Mouse (Mus musculus): ENCODE data around the gene Snx14.
"Not testable (repeated sequence)": the region's sequence is repeated elsewhere in the genome, so short reads cannot be mapped to it uniquely, and the experiment has no call there.

The Snx14 gene

DNA sequence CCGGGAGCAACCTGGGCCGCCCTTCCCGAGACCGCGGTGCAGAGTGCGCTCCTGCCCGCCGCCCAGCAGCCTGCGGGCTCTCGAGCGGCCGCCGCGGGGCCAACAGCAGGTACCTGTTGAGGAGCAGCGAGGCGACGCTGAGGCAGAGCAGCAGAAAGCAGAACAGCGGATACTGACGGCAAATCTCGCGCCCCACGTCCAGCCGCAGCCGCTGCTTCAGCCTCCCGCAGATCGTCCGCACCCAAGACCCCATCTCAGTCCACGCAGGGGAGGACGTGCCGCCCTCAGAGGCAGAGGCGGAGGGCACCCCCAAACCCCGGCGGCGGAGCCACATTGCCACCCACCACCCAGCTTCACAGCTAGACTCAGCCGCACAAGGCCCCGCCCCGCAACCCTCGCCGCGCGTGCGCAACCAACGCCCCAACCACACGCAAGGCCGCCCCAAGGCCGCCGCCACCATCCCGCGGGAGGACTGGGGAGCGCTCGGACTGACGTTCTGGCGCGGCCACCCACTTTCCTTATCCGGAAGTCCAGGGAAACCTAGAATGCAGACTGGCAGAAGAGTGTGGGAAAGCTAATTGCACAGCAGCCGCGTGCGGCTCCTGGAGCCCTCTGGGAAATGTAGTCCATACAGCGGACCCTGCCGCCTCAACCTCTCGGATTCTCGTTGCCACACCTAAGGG, at the start of gene Snx14:
Gene Snx14, minus strand, starts transcription at position 404 of the 683 bp plus-strand sequence.
- DNase-seq (ENCODE audit: low read depth, low spot score) = peak; percentile 88

DNA sequence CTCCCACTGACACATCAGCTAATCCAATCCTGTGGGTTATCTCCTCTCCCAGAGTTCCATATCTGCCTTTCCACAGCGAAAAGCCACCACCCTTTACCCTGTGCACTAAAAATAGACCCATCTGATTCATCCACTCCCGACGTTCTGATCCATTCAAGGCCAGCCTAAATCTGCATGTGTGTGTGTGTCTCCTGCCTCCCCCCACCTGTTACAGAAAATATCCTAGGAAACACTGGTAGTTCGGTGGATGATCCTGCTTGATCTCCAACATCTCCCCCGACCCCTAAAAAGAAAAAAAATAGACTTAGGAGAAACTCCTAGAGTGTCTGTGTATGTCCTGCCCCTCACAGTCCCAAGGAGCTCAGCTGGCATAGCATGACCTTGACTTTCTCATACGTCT, 45.8 kb upstream of the Snx14 start:
- no peak for DNase-seq (ENCODE audit: low read depth, low spot score)

DNA sequence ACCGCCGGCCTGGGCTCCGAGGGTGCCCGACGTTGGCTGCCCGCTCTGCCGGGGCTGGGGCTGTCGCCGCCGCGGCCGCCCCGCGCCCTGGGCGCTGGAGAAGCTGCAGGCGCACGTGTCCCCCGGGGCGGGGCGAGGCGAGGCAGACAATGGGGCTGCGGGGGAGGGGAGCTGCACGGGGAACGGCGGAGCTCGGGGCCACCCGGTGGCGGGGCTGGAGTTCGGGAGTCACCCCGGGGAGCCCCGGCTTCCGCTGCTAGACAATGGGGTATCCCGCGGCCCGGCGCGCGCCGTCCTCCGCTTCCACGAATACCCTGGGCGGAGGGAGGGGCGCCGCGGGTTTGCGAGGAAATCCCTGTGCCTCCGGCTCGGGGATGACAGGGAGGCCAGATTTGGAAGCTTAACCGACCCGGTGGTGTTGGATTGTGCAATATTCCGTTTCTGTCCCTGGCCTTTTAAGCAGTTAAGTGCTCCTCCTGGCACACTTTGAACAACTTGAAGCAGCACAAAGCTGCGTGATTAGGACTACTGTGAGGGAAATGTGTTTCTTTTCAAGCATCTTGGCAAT, 44.2 kb upstream of the Snx14 start:
- no peak for DNase-seq (ENCODE audit: low read depth, low spot score)

DNA sequence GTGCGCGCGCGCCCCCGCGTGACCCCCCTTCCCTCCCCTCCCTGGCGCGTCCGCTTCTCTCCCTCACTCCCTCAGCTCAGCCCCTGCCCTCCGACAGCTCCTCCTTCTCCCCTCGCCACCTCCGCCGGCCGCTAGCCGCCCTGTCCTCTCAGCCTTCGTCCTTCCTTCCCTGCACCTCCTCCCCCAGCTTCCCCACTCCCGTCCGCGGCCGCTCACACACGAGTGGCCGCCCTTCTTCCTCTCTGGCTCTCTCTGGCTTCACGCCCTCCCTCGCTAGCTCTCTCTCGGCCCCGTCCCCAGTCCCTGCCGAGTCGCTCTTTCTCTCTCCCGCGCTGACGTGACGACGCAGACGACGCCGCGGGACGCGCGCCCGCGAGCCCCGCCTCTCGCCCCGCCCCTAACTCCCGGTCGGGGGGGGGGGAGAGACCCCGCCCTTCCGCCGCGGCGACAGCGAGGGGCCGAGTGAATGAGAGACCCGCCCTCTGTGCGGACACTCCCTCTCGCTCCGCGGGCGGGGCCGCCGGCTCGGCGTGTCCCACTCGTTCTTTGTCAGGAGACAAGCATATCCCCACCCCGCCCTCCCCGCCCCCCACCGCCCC, 43.6 kb upstream of the Snx14 start, which contains the start of gene Syncrip:
Gene Syncrip, minus strand, starts transcription at position 345 of the 599 bp plus-strand sequence.
- DNase-seq (ENCODE audit: low read depth, low spot score) = peak; percentile 93

DNA sequence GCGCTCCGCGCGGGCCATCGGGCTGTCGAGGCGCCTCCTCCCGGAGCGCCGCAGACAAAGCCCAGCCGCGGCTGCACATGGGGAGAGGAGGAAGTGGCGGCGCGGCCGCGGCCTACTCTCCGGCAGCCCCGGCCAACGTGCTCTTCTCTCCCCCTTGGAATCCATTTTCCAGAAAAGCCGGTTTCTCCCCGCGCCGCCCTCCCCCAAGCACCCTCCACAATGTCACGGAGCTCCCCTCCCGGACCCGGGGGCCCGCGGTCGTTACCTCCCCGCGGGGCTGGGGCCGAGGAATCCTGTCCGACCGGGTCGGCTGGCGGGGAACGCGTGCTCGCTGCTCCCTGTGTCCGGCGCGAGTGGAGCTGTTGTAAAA, 43.0 kb upstream of the Snx14 start:
- DNase-seq (ENCODE audit: low read depth, low spot score) = peak; percentile 43

DNA sequence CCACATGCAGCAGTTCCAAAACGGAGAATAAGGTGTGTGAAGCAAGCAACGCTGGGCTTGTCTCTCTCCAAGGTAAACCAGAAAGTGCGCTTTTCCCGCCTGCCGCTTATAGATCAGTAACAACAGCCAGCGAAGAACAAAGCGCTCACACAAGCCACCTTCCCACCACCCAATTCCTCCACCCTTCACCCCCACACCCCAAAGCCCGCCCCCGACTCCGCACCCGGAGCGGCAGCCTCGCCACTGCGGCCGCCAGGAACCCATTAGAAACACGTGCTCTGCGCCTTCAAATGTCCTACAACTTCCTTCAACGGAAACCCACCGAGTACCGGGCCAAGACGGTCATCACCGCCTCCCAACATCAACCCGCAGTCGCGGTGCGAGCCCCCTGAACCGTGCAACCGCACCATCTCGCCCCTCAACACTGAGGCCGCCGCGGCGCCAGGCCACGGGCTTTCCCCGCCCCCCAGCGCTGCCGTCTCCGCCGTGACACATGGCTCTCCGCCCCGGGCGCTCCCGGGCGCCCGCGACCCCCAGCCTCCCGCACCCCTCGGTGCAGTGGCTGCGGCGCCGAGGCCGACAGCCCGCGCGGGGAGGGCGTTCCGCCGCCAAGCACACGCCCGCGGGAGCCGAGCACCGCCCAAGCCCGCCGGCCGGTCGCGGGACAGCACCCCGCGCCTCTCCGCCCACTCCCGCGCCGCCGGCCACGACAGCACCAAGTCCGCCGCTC, 42.5 kb upstream of the Snx14 start:
- peak; percentile 4 for DNase-seq (ENCODE audit: low read depth, low spot score)

DNA sequence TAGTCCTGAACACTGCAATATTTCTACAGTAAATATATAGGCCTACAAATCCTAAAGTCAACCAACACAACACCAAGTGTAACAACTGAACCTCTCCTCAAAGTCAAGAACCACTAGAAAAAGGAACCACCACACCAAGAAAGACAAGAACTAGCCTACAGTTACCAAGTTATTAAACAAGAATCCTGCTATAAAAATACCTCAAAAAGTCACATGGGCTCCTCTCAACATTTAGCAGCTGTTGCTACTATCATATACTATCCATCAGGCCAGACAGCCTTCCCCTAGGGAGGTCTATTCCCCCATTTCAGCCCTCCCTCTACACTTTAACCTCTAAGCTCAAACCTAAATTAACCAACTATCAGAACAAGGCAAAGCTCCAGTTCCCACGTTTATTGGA, 41.4 kb upstream of the Snx14 start:
- no peak for DNase-seq (ENCODE audit: low read depth, low spot score)

DNA sequence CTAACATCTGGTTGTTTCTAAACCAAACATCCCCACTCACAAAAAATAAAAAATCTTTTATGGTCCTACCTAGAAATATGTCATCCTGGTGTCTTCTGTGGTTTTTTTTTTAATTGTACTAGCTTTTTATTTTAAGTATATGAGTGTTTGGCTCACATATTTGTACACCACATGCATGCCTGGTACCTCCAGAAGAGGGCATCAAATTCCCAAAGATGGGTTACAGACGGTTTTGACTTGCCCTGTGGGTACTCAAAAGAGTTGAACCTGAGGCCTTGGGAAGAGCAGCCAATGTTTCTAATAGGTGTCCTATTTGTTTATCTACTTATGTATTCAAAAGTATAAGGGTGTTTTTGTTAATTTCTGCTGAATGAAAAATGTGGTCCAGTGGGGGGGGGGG, 37.4 kb upstream of the Snx14 start:
- DNase-seq (ENCODE audit: low read depth, low spot score) = peak; percentile 5

DNA sequence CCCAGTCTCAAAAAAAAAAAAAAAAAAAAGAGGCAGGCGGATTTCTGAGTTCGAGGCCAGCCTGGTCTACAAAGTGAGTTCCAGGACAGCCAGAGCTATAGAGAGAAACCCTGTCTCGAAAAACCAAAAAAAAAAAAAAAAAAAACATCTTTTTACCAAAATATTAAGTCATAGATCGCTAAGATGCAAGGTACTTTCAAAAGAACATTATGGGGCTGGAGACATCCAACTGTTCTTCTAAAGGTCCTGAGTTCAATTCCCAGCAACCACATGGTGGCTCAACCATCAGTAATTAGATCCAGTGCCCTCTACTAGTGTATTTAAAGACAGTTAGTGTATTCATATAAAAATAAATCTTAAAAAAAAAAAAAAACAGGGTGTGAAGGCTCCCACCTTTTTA, 22.3 kb upstream of the Snx14 start:
- not testable (repeated sequence) for DNase-seq (ENCODE audit: low read depth, low spot score)

DNA sequence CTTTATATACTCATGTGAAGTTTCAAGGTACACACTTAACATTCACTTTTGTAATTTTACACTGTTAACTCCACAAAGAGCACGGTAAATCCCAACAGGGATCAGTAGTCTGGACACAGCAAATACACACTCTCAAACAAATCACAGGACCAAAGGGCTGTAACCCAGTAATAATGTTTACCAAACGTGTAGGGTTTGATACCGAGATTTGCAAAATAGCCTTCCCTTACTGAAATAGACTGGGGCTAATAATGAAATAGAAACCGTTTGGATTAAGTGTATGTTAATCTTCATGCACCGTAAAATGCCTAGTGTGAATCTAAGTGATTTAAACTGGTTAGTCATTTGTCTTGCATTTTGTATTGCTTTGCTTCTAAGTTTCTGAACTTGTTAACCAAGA, 1.2 kb upstream of the Snx14 start:
- DNase-seq (ENCODE audit: low read depth, low spot score) = no peak

DNA sequence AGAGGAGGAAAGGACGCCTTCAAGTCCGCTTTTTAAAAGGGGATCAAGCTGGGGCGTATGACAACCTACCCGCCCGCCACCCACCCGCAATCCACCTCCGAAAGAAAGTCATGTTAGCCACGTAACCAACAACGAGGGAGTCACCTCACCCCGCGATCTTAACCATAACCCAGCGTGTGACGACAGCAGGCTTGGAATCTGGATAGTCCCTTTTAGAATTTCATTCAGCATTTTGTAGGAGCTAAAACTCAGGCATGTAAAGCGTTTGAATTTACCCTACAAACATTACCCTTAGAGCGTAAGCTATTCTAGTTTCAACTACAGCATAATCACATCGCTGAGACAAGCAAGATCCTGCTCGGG, 461 bp upstream of the Snx14 start:
- no peak for DNase-seq (ENCODE audit: low read depth, low spot score)

DNA sequence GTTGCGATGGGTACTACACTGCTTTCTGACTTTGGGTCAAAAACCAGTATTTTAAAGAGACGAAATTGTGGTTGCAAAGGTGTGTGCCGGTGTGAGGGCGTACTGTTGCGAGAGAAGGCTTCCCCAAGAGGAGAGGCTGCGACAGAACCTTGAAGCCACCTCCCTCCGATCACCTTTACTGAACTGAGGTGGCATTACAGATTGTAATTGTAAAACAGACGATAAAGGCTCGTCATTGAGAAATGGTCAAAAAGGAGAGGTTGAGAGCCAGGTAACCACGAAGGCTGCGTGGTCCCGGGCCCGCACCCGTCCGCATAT, 562 bp downstream of the Snx14 start:
- DNase-seq (ENCODE audit: low read depth, low spot score) = no peak

DNA sequence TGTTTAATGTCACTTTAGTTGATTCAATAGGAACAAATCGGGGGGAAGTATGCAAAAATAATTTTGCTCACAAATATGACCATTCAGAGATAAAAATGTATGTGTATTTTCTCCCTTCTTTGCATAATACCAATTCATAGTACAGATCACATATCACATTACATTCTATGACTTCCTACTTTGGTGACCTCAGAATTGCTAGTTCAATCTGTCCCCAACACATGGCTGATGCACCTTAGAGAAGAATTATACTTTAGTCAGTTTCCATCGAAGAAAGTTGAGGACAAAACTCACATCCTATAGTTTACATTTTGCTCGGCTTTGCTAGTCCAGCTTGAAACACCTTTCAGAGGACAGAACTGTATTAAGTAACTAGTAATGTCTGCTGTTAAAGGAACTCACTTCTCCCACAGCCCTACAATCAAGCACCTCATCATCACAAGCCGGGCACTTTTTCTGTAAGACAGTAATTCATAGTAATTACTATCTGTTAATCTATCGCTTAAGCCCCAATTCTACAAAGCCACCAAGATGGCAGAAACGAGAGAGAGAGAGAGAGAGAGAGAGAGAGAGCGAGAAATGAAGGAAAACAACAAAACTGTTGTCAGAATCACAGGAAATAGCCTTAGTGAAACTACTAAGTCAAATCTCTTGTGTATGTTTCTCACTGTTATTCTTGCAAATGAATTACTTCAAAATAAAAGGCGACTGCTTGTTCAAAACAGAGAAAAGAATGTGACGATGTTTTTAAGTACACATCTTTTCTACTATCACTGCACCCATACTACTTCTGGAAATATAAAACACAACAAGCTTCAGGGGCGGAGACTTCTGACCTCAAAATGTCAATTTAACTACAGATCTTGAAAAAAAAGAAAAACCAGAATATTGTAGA, 1.2 kb downstream of the Snx14 start:
- DNase-seq (ENCODE audit: low read depth, low spot score) = no peak

DNA sequence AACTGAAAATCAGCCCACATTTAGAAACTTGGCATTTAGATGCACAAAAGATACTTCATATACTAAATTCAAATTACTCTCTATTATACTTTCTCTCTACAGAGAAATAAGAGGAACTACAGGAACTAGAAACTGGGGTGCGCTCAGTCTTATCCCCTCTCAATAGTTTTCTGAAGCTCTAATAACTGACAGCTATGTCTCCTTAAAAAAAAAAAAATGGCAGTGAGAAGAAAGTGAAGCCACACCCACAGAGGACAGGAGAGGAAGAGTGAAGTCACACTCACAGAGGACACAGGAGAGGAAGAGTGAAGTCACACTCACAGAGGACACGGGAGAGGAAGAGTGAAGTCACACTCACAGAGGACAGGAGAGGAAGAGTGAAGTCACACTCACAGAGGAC, 14.4 kb downstream of the Snx14 start:
- no peak for DNase-seq (ENCODE audit: low read depth, low spot score)

DNA sequence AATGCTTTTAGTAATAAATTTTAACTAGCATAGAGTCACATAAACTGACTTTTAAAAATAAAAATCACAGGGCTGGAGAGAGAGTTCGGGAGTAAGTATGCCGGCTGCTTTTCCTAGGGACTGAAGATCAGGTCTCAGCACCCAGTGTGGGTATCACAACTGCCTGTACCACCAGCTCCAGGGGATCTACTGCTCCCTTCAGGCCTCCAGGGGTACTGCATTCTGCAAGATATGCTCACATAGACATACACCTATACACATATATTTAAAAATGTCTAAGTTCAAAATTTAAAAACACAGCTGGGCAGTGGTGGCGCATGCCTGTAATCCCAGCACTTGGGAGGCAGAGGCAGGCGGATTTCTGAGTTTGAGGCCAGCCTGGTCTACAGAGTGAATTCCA, 16.3 kb downstream of the Snx14 start:
- no peak for DNase-seq (ENCODE audit: low read depth, low spot score)

DNA sequence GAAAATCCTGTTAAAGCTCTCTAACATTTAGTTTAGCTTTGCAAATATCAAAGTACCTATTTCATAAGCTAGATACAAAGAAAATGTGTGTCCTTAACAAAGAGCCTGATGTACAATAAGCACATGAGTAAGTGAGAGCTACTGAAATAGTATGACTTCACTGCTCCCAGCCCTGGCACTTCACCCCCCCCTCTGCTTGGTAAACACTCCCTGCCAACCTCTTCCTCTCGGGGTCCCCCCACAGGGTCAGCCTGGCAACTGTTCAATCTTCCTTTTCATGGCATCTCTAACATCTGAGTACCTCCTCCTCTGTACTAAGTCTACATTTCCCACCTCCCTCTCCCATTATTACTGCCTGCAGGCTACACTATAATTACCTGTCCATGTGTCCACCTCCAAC, 22.0 kb downstream of the Snx14 start:
- no peak for DNase-seq (ENCODE audit: low read depth, low spot score)

DNA sequence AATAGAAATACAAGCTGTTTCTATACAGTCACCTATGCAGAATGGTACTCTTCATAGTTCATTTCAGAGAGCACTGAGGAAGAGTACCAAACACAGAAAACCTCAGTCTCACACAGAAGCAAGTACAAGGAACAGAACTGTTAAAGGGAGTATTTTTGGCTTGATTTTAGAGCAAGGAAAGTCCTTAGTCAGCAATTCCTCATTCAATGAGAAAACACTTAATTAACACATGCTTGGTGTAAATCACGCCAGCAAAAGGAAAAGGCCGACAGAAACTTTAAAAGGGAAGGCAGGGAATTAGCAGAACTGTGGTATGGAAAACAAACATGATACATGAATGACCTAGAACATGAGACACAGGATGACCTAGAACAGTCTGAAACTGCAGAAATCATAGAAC, 28.8 kb downstream of the Snx14 start:
- DNase-seq (ENCODE audit: low read depth, low spot score) = no peak

DNA sequence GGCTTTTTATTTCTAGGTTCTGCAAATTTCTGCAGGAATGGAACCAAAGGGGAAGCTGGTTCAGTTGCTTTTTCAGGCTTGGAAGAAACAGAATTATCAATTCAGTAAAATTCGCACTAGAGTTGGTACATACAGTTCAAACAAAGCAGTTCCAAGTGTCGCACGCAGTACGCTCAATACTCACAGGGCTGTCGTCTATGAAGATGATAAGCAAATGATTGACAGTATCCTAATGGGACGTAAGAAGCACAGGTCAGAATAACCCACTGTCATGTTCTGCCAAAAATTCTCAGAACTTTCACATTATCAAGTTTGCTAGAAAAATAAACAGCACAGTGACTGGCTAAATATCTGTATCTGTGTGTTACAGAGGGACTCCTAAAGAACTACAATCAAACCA, 34.2 kb downstream of the Snx14 start:
- no peak for DNase-seq (ENCODE audit: low read depth, low spot score)

DNA sequence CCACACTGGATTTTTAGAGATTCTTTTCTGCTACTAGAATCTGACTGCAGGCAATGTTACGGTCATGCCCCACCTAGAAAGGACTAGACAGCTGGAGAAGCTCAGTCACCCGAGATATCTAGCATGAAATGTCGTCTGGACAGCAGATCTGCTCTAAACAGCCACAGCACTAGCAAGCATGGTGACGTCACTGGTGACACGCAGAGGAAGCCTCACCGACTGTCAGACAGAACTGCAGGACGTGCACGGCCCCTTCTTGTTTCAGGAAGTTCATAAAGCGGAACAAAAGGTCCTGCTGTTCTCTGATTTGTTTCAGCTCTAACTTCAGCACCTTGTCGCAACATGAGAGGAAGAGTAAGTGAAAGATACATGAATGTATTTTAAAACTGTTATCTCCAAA, 34.7 kb downstream of the Snx14 start:
- DNase-seq (ENCODE audit: low read depth, low spot score) = no peak

DNA sequence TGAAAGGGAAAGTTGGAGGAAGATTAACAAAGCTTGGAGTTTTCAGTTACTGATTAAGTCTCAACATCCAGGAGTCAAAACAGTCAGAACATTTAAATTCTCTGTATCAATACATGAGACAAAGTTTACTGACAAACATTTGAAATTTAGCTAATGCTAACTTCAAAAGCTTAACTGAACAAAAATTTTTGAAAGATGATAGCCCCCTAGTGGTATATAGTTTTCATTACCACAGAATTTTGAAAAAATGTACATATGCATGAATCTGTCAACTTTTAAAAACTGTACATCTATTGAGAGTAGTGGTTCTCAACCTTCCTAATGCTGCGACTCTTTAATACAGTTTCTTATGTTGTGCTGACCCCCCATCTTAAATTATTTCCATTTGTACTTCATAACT, 40.3 kb downstream of the Snx14 start:
- DNase-seq (ENCODE audit: low read depth, low spot score) = no peak

DNA sequence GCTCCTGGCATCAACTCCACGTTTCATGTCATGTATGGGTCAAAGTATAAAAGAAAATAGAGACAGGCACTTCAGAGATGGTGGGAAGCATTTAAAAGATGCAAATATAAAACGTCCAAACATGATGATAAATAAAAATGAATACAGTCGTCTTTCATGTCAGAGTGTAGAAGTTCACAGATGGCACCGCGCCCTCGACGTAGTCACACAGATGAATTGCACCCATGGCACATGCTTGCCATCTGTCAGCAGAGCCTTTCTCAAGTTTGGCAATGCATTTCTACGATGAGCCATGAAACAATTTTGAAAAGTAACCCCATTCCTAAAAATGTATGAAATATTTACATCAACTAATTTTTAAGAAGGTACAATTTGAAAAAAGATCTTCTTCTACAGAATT, 43.9 kb downstream of the Snx14 start:
- no peak for DNase-seq (ENCODE audit: low read depth, low spot score)

DNA sequence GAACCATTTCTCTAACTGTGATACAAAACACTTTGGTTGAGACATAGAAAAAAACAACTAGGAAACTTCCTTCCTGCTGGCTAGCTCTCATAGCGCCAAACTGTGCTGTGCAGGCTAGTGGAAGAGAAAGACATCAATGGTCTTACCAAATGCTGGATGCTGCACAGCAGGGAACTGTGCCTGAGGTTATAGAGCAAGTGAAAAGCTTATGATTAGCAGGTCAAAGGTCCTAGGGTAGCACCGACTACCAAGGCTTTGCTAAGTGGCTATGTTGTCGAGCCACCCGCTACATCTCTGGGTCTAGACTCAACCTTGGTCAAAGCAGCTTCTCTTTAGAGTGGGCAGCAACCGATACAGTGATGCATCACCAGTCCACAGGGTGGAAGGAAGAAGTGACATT, 49.9 kb downstream of the Snx14 start:
- DNase-seq (ENCODE audit: low read depth, low spot score) = no peak
